Mouse (Mus musculus) cerebellum, adult 9-10 months (tissue): ENCODE results near the gene Nfia.

ENCODE experiments used
- DNase-seq: peaks from one replicate; pipeline ENCODE4 v3.0.0; 2022

Nfia gene

GRCm38 (mm10) chr4:97968786-97969348, 196.3 kb downstream of the Nfia start:
- DNase-seq: no peak

GRCm38 (mm10) chr4:97973064-97973463, 200.5 kb downstream of the Nfia start:
- DNase-seq: no peak

GRCm38 (mm10) chr4:97974037-97974436, 201.5 kb downstream of the Nfia start:
- DNase-seq: no peak

GRCm38 (mm10) chr4:97976891-97977290, 204.4 kb downstream of the Nfia start:
- DNase-seq: no peak

GRCm38 (mm10) chr4:97984361-97984760, 211.8 kb downstream of the Nfia start:
- no peak for DNase-seq

- no peak for DNase-seq
These were observed 213.7 kb downstream of the Nfia start for GRCm38 (mm10) chr4:97986056-97986734.

- DNase-seq: no peak
These were observed 214.2 kb downstream of the Nfia start for GRCm38 (mm10) chr4:97986735-97987075.

- no peak for DNase-seq
These were observed 216.2 kb downstream of the Nfia start for GRCm38 (mm10) chr4:97988703-97989102.

DNA sequence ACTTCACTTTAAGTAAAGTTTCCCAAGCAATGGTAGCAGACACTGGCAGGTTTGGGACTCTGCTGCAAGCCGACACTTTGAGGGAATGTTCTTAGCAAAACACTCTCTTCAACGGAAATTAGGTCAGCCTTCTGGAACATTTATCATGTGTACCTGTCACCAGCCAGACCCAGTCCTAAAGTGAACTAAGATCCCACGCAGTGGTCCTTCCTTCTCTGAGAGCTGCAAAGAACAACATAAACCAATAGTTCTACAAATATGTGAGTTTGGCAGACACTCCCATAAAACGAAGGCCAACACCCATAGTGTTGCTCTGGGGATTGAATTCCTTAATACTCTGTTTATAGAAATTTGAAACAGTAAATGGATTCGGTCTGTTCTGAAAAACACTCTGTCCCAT, 217.9 kb downstream of the Nfia start:
- DNase-seq: no peak

DNA sequence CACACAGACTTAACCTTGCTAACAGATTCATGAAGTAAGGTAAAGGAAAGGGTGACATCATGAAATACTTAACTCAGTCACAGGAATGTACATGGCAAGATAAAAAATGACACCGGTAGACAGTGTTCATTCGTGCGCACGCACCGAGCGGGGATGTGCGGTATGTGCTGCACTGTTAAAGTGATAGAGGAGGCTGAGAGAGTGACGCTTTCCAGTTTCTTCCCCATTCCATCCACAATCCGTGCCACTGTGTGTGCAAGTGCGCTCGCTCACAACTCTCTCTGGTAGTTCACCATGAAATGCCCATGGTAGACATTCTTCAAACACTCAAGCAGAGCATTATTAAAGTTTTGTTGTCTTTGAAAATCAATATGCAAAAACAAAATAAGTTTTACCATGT, 218.9 kb downstream of the Nfia start:
- DNase-seq: no peak

GRCm38 (mm10) chr4:97991880-97992279, 219.3 kb downstream of the Nfia start:
- no peak for DNase-seq

DNA sequence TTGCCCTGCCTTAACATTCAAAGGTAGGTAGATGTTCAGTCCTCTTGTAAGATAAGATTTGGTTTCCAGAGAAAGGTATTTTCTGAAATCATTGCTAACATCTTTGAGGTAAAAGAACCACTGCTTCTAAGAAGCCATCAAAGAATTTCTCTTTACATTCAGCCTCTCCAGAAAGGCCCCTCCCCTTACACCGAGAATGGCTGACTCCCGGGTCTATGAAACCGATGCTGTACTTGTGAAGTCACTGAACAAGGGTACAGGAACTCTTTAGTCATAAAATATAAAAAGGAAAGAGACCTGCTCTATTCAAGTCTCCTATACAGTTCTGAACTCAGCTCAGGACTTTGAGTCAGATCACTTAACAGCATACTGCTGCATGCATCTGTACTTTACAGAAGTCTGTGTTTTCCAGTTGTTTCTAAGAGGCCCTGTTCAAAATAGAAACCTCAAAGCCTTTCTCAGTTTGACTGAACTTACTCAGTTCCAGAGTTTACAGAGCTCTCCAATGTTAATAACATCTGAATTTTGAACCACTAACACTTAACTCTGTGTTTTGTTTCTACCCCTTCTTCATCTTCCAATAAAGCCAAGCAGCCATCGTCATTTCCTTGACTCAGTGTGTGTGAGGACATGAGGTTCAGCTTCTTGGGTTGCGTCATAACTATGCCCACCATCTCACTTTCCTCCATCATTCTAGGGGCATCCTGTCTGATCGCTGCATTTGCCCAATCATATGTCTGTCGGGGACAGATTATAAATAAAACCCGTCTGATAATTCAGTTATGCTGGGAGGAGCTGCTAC, 223.6 kb downstream of the Nfia start:
- no peak for DNase-seq

- DNase-seq: peak; percentile 54
These were observed 224.8 kb downstream of the Nfia start for GRCm38 (mm10) chr4:97997151-97997817.

GRCm38 (mm10) chr4:98002206-98002605, 229.7 kb downstream of the Nfia start:
- DNase-seq: no peak

DNA sequence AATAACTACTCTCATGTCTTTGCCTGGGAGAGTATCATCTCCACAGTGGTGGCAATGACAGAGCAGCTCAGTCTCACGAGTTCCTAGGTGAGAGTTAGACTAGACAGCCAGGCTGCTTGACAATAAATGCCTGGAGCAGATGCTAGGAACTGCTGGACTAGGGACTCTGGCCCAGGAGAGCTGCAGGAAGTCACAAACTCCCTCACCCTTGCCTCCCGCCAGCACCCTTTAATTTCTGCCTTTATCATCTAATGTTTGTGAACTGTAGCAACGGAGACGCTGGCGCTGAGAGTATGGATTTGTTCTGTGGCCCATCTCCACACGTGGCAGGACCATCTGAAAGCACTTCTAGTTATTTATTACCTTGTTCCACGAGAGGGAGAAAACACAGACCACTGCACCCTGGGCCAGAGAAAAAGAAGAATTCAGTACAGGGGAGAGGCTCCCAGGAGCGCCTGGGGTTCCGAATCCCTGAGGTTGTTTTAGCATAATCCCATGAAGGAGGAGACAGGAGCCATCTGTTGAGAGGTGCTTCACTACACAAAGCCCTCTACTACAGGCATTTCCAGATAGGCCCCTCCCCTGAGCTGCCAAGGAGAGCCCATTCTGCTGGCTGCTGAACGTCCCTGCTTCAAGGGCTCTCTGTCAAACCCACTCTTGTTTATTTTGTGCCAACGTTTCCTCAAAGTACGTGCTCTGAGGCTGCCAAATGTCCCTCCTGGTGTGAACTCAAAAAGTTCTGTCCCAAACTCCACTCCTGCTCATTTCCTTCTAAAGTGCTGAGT, 231.0 kb downstream of the Nfia start:
- no peak for DNase-seq

DNA sequence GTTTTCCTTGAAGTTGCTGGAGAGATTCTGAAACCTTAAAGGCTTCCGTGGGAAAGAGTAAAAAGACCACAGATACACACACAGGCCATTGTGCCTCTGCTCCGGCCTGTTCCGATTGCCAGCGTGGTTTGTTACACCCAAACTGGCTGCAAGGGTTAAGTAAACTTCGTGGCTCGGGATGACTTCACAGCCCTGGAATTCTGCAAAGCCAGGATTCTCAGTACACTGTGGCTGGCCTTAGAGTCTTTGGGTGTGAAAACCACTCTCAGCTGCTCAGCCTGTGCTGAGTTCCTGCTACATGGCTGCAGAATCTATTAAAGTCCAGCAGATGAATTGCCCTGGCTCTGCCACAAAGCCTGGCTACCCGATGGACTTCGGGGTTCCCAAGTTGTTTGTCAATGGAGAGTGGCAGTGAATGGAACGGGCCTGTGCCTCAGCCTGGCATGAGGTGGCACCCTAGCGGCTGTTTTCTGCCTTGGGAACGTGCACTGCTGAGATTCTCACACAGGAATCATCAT, 231.6 kb downstream of the Nfia start:
- peak; percentile 45 for DNase-seq

- no peak for DNase-seq
These were observed 232.5 kb downstream of the Nfia start for GRCm38 (mm10) chr4:98004986-98005385.

- no peak for DNase-seq
These were observed 236.4 kb downstream of the Nfia start for GRCm38 (mm10) chr4:98008814-98009368.

DNA sequence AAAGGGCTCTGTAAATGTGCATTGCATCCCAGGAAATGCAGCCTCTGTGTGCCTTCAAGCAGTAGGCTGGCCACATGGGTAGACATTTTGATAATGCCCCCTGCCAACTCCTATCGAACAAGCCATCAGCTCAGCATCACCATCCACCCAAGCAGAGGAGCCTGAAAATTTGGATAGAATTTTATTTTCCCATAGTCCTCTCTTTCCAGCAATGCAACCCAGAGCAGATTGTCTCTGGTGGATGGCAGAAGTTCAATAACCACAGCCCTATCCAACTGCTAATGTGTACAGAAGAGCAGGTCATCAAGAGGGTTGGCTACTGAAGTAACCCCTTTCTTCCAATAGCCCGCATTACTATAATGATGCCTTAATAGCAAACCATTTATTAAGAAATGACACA, 237.4 kb downstream of the Nfia start:
- DNase-seq: no peak

GRCm38 (mm10) chr4:98019811-98020210, 247.3 kb downstream of the Nfia start:
- DNase-seq: no peak

- DNase-seq: no peak
These were observed 248.3 kb downstream of the Nfia start for GRCm38 (mm10) chr4:98020836-98021235.

DNA sequence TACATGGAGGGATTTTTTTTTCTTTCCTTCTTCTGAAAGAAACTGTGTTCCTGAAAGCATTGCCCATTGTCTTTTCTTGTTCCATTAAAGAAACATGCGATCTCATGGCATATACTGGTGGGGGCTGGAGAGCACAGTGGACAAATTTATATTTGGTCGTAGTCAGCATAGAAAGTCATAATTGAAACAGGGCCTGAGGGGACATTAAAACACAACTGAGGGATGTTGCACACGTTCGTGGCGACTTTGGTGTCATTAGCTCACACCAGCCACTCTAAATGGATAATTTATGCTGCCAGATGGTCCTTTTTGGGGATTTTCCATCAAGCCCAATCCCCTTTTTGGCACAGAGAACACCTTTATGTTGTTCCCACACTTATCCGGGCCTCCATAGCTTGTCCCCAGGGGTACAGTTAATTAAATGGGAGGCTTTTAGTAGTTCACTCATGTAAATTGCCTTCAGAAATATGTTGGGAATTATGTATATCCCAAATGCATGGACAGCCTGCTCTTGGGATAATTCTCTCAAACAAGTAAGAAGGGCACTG, 250.8 kb downstream of the Nfia start:
- no peak for DNase-seq
